Mouse (Mus musculus) cortical plate, adult 2 months (tissue): ENCODE data around the gene Tshr.
"Not testable (repeated sequence)": the region's sequence is repeated elsewhere in the genome, so short reads cannot be mapped to it uniquely, and the experiment has no call there.

Source experiments
- CTCF ChIP-seq: fragments of 200-500 bp; IDR thresholded peaks from 2 replicates; pipeline ENCODE4 v1.5.1; 2011; ENCODE audit warnings: mild to moderate bottlenecking, control low read depth, low read length; ENCODE audit not compliant: insufficient read depth; ENCODE audit errors: extremely low read depth
- POLR2A ChIP-seq: fragments of 200-500 bp; IDR thresholded peaks from 2 replicates; pipeline ENCODE4 v1.6.1; 2011; ENCODE audit warnings: mild to moderate bottlenecking, low read length, control low read depth; ENCODE audit not compliant: insufficient read depth; ENCODE audit errors: extremely low read depth

GRCm38 (mm10) chr12:91338656-91339055 is 45.7 kb upstream of the Tshr start:
- not testable (repeated sequence) for TF ChIP-seq POLR2A, CTCF
